Mouse (Mus musculus) embryonic facial prominence, embryonic 13.5 days (tissue): ENCODE measurements around the gene Pnliprp1. TPM values are rescaled to one million over a fixed set of nuclear protein-coding genes. Genes with fewer than 3 reads are reported as not detected.

Source experiments
- ATAC-seq: fragments of 200-750 bp; cut with Nextera tagmentation; 2 replicates; pipeline ENCODE4 v1.8.0; 2017; ENCODE audit warnings: low read depth; ENCODE audit not compliant: insufficient number of reproducible peaks, insufficient read depth, low FRiP score, low TSS enrichment
- H3K27ac ChIP-seq: fragments of 300-500 bp; sonication (generic); 2 replicates; pipeline ENCODE4 v1.5.1; 2015; ENCODE audit warnings: moderate library complexity, mild to moderate bottlenecking, inconsistent platforms
- H3K27me3 ChIP-seq: fragments of 300-500 bp; sonication (generic); 2 replicates; pipeline ENCODE4 v1.6.1; 2015; ENCODE audit warnings: mild to moderate bottlenecking, inconsistent platforms
- H3K36me3 ChIP-seq: fragments of 300-500 bp; sonication (generic); 2 replicates; pipeline ENCODE4 v1.6.1; 2015; ENCODE audit warnings: mild to moderate bottlenecking, inconsistent platforms
- H3K4me1 ChIP-seq: fragments of 300-500 bp; sonication (generic); 2 replicates; pipeline ENCODE4 v1.6.1; 2015; ENCODE audit warnings: inconsistent platforms
- H3K4me2 ChIP-seq: fragments of 300-500 bp; sonication (generic); 2 replicates; pipeline ENCODE4 v1.6.1; 2015; ENCODE audit warnings: moderate library complexity, mild to moderate bottlenecking, inconsistent platforms
- H3K4me3 ChIP-seq: fragments of 300-500 bp; sonication (generic); 2 replicates; pipeline ENCODE4 v1.5.1; 2015; ENCODE audit warnings: mild to moderate bottlenecking, inconsistent platforms
- H3K9ac ChIP-seq: fragments of 300-500 bp; sonication (generic); 2 replicates; pipeline ENCODE4 v1.6.1; 2015; ENCODE audit warnings: mild to moderate bottlenecking, inconsistent platforms
- H3K9me3 ChIP-seq: fragments of 300-500 bp; sonication (generic); 2 replicates; pipeline ENCODE4 v1.6.1; 2016; ENCODE audit warnings: inconsistent platforms
- WGBS: fragments of 180-500 bp; shearing (Covaris S2); methylation state at CpG from one replicate; pipeline ENCODE4 v1.1.7; 2015; ENCODE audit warnings: mixed read lengths; 5-methylcytosine and 5-hydroxymethylcytosine counted together
- polyA plus RNA-seq: library from polyadenylated mRNA; unstranded; fragments of >200 nt; fragmentation: Nextera tagmentation; extraction: Ambion mirVana; gene quantifications from 2 replicates; pipeline ENCODE4 v1.2.1, GENCODE M21; 2015

Pnliprp1 gene
- 3.1 TPM in 1 of 2 replicates, not detected in the other for polyA plus RNA-seq

DNA sequence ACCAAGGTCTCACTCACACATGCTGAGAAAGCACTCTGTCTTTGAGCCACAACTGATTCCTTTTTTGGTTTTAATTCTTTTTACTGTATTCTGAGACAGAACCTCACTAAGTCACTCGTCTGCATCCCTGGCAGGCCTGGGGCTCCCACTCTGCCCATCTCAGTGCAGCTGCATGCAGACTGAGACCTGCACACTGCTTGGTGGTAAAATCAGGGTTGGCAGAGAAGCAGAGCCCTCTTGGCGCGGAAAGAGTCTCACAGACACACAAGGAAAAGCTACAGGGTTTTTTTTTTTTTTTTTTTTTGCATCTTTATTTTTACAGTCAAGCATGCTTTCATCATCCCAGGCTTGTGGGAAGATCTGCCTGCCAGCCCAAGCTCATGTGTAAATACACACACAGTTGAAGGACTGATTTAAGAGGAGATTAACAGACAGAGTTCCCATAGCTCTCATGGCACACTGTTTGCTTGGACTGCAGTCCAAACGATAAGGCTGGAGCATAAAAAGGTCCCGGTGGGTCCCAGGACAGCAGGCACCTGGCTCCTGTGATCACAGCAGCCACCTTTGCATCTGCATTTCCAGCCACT is at the start of gene Pnliprp1:
Gene Pnliprp1 (plus strand): TSS at position 443 of the 587 bp plus-strand sequence.
- Histone ChIP-seq H3K4me3 (no peak within 1 kb of the TSS), H3K9ac (no peak within 1 kb of the TSS), H3K36me3 (no peaks in the 10 kb centered on the region), H3K27me3 (no peaks in the 10 kb centered on the region), H3K4me2 (no peak within 1 kb of the TSS), H3K27ac (0 out of 2 replicates have a peak within 1 kb of the TSS, but pooled peaks have one; percentile 48), H3K9me3 (0 out of 2 replicates have a peak, but pooled peaks cover 2% of the 10 kb centered on the region), H3K4me1 (peaks cover 5% of the 10 kb centered on the region; the same call in 1 of the 2 replicates)
- 48% methylated on average over 5 of the region's 5 CpGs for WGBS
- no peak for ATAC-seq

DNA sequence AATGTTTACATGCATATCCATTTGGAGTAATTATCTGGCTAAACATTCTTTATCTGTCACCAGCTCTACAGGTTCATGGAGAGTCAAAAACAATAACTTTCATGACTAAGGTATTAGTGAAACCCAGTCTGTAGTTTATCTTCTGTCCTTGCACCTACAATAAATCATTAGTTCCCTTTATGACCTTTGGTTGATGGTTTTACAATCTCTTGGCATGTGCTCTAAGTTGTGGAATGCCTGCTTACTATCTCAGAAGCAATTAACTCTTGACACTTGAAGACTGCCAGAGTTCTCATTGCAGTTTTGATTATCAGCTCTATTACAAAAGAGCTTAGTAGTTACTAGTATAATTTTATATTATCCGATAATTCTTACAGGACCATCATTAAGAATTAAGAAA is 39.8 kb upstream of the Pnliprp1 start:
- Histone ChIP-seq H3K27me3 (no peaks in the 10 kb centered on the region), H3K4me2 (no peak overlapping the region), H3K4me1 (no peaks in the 10 kb centered on the region), H3K36me3 (no peaks in the 10 kb centered on the region), H3K9ac (no peak overlapping the region), H3K27ac (no peak overlapping the region), H3K9me3 (no peaks in the 10 kb centered on the region), H3K4me3 (no peak overlapping the region)
- no peak for ATAC-seq
- WGBS: 89% methylated on average over 1 of the region's 1 CpGs

DNA sequence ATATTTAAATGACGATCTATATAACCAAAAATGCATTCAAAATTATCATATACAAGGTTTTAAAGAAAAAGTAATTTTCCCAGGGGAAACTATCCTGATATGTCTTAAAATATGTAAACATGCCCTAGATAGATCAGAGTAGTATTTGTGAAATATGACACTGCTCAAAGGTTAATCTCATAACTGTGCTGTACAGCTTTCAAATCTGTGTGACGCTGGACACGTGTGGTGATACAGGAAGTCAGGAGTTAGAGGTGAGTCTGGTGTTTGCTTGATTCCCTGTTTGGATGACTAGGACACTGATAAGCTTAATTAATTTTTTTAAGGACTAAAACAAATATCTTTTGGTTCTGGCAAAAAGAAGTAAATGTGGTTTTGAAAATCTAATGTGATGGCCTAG is 33.4 kb upstream of the Pnliprp1 start:
- Histone ChIP-seq H3K4me2 (no peak overlapping the region), H3K27ac (no peak overlapping the region), H3K4me3 (no peak overlapping the region), H3K27me3 (no peaks in the 10 kb centered on the region), H3K36me3 (no peaks in the 10 kb centered on the region), H3K9ac (no peak overlapping the region), H3K9me3 (no peaks in the 10 kb centered on the region), H3K4me1 (no peaks in the 10 kb centered on the region)
- WGBS: 59% methylated on average over 3 of the region's 3 CpGs
- ATAC-seq: no peak

DNA sequence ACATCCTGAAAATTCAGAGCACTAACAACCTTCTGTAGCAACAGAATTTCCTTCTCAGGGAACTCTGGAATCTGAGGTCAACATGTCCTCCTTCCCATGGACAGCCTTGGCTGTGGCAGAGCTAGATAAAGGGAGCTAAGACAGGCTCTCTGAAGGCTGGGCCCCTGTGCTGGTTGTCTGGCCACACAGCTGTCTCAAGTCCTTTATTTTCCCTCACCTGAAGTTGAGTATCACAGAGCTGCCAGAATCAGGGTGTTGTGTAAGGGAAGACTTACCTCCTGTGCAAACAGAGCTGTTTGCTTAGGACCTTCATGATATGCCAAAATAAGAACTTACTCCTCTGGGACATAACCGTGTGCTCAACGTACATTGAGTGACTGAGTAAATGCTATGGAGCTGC is 32.5 kb upstream of the Pnliprp1 start:
- H3K4me2 ChIP-seq: no peak overlapping the region
- H3K27me3 ChIP-seq: no peaks in the 10 kb centered on the region
- H3K4me3 ChIP-seq: no peak overlapping the region
- ATAC-seq: no peak
- H3K4me1 ChIP-seq: no peaks in the 10 kb centered on the region
- H3K9ac ChIP-seq: no peak overlapping the region
- 78% methylated on average over 2 of the region's 2 CpGs for WGBS
- no peaks in the 10 kb centered on the region for H3K36me3 ChIP-seq
- no peak overlapping the region for H3K27ac ChIP-seq
- no peaks in the 10 kb centered on the region for H3K9me3 ChIP-seq

DNA sequence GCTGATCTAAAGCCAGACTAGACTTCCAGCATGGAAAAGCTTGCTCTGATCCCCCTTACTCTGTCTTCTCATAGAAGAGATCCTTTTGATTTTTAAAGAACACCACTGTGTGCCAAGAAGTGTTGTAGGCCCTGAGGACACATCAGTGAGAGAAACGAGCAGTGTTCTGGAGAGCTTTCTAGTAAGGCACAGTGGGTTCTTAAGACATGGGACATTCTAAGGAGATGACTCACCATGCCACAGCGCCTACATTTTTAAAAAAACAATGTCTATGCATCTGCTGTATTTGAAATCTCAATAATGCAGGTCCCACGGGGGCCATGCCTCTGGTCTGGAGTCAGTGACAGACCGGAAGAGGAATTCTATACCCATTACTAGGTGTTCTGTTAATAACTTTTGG is 24.1 kb upstream of the Pnliprp1 start:
- H3K4me3 ChIP-seq: no peak overlapping the region
- H3K36me3 ChIP-seq: no peaks in the 10 kb centered on the region
- H3K4me1 ChIP-seq: no peaks in the 10 kb centered on the region
- H3K27ac ChIP-seq: no peak overlapping the region
- H3K9me3 ChIP-seq: no peaks in the 10 kb centered on the region
- H3K9ac ChIP-seq: no peak overlapping the region
- ATAC-seq: no peak
- no peaks in the 10 kb centered on the region for H3K27me3 ChIP-seq
- WGBS: 73% methylated on average over 4 of the region's 4 CpGs
- no peak overlapping the region for H3K4me2 ChIP-seq

DNA sequence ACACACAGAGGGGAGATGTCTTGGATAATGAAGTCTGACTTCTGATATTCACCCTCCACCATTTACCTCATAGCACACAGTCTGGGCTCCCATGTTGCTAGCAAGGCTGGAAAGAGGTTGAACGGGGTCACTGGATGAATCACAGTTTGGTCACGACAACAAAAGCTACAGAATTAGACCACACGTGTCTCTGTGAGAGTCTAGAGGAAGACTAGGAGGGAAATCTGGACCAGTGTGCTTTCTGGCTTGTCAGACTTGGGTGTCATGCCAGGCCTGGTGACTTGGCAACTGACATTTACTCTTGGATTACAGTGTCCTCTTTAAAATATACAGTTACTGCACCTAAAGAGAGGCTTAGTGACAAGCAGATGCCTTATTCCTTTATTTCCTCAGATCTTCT is 20.1 kb upstream of the Pnliprp1 start:
- Histone ChIP-seq H3K4me1 (no peaks in the 10 kb centered on the region), H3K36me3 (no peaks in the 10 kb centered on the region), H3K9ac (no peak overlapping the region), H3K4me2 (no peak overlapping the region), H3K9me3 (no peaks in the 10 kb centered on the region), H3K27me3 (no peaks in the 10 kb centered on the region), H3K4me3 (no peak overlapping the region), H3K27ac (no peak overlapping the region)
- ATAC-seq: no peak
- WGBS: 69% methylated on average over 3 of the region's 3 CpGs

DNA sequence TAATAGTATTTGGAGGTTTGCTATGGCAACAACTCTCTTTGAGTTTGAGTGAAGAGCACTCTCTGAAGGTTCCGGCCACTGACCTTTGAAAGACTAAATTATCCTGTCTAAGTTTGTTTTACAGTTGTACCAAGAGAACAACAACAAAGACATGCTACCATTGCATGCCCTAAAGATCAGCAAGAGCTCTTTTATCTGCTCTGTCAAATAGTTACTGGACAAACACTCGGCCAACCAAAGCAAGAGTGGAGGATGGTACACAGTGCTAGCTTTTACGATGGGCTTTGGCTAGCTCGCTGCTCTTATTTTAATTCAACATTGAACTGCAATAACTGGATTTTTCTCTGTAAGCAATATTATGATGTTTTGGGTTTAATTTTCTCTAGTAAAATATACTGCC is 10.8 kb upstream of the Pnliprp1 start:
- Histone ChIP-seq H3K4me1 (no peaks in the 10 kb centered on the region), H3K27ac (no peak overlapping the region), H3K27me3 (no peaks in the 10 kb centered on the region), H3K9ac (no peak overlapping the region), H3K9me3 (no peaks in the 10 kb centered on the region), H3K36me3 (no peaks in the 10 kb centered on the region), H3K4me2 (no peak overlapping the region), H3K4me3 (no peak overlapping the region)
- WGBS: 87% methylated on average over 4 of the region's 4 CpGs
- ATAC-seq: no peak

DNA sequence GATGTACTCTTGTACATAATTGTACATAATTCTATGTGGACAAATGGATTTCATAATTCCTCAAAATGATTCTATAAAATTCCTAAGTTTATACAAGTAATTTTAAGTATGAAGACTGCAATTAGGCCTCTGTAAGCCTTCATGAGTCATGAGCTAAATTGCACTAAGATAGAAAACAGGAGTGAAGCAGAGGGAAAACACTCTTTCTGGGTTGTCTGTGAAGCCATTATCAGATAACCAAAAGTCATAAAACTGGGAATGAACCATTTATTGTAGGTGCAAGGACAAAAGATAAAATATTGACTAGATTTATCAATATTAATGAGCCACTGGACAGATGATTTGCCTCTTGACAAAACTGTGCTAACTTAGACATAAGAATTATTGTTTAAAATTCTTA is 8.2 kb upstream of the Pnliprp1 start:
- Histone ChIP-seq H3K36me3 (no peaks in the 10 kb centered on the region), H3K27ac (no peak overlapping the region), H3K4me3 (no peak overlapping the region), H3K9ac (no peak overlapping the region), H3K27me3 (no peaks in the 10 kb centered on the region), H3K9me3 (0 out of 2 replicates have a peak, but pooled peaks cover 1% of the 10 kb centered on the region), H3K4me1 (no peaks in the 10 kb centered on the region), H3K4me2 (no peak overlapping the region)
- ATAC-seq: no peak

DNA sequence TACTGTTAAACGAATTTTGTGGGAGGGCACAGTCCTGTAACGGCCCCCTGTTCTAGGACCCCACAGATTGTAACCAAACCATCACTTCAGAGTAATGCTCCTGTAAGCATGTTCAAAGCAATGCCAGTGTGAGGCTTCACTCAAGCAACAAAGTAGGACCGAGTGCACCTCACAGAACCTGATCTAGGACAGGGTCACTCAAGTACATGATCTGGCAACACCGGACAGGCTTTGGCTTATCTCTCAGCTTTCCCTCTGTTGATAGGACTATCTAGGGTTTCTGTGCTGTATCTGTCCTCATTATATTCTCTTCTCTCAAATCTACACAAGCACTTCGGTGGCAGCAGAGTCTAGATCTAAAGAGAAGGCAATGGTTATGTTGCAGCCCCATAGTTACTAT is 2.1 kb upstream of the Pnliprp1 start:
- H3K9me3 ChIP-seq: 0 out of 2 replicates have a peak, but pooled peaks cover 2% of the 10 kb centered on the region
- H3K4me3 ChIP-seq: no peak overlapping the region
- 88% methylated on average over 5 of the region's 5 CpGs for WGBS
- H3K4me2 ChIP-seq: no peak overlapping the region
- no peaks in the 10 kb centered on the region for H3K36me3 ChIP-seq
- no peaks in the 10 kb centered on the region for H3K27me3 ChIP-seq
- H3K27ac ChIP-seq: no peak overlapping the region
- H3K4me1 ChIP-seq: peaks cover 5% of the 10 kb centered on the region; the same call in 1 of the 2 replicates
- ATAC-seq: no peak
- no peak overlapping the region for H3K9ac ChIP-seq

DNA sequence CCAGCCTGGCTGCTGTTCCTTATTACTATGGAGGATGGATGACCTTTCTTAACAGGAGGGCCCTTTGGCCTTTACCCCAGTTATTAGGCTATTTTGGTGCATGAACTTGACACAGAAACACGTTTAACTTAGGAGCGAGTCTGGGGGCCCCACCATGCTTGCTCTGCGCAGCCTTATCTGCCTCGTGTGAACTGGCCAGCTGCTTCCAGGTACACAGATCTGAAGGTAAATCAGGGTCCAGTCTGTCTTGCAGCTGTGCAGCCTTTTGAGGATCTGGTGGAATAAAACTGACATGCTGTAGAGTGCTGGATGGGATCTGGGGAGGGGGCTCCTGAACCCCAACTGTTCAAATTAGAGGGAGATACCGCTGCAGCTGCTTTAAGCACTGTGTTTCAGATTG is 931 bp upstream of the Pnliprp1 start:
- Histone ChIP-seq H3K4me2 (no peak overlapping the region), H3K9me3 (0 out of 2 replicates have a peak, but pooled peaks cover 2% of the 10 kb centered on the region), H3K9ac (no peak overlapping the region), H3K27me3 (no peaks in the 10 kb centered on the region), H3K36me3 (no peaks in the 10 kb centered on the region), H3K4me3 (no peak overlapping the region), H3K27ac (no peak overlapping the region), H3K4me1 (peaks cover 5% of the 10 kb centered on the region; the same call in 1 of the 2 replicates)
- ATAC-seq: no peak
- 68% methylated on average over 5 of the region's 5 CpGs for WGBS

DNA sequence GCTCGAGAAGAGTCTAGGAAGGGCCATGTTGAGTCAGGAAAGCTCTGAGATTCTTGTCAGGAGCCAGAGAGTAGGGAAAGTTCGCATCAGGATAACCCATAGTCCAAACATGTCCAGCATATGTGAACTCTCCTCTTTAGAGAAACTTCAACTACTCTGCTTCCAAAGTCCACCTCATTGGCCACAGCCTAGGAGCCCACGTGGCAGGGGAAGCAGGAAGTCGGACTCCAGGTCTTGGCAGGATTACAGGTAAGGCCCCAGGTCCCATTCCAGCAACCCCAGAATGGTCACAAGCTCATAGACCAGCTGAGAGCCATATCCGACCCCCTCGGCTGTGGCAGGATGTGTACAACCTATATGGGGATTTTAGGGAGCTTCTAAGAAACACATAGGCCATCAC is 4.5 kb downstream of the Pnliprp1 start:
- no peak overlapping the region for H3K27ac ChIP-seq
- 84% methylated on average over 6 of the region's 6 CpGs for WGBS
- H3K36me3 ChIP-seq: no peaks in the 10 kb centered on the region
- no peak overlapping the region for H3K4me2 ChIP-seq
- no peak overlapping the region for H3K9ac ChIP-seq
- H3K4me3 ChIP-seq: no peak overlapping the region
- no peaks in the 10 kb centered on the region for H3K27me3 ChIP-seq
- no peak for ATAC-seq
- peaks cover 5% of the 10 kb centered on the region; the same call in 1 of the 2 replicates for H3K4me1 ChIP-seq
- no peaks in the 10 kb centered on the region for H3K9me3 ChIP-seq

DNA sequence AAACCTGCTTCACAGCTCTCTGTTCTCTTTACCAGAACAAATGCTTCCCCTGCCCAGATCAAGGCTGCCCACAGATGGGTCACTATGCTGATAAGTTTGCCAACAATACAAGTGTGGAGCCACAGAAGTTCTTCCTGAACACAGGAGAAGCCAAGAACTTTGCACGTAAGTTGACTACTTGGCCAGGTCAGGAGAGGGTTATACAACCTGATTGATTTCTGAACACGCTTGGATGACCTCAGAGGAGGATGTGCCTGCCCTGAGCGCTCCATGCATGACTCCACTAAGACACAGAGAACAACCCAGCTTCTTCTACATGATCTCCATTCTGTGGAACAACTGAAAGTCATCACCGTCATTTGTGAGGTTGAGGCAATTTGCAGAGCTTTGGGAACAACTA is 9.4 kb downstream of the Pnliprp1 start:
- Histone ChIP-seq H3K9me3 (no peaks in the 10 kb centered on the region), H3K4me1 (no peaks in the 10 kb centered on the region), H3K9ac (no peak overlapping the region), H3K27me3 (no peaks in the 10 kb centered on the region), H3K36me3 (no peaks in the 10 kb centered on the region), H3K4me3 (no peak overlapping the region), H3K27ac (no peak overlapping the region), H3K4me2 (no peak overlapping the region)
- no peak for ATAC-seq
- 87% methylated on average over 4 of the region's 4 CpGs for WGBS
